Mouse (Mus musculus) lung, embryonic 15.5 days (tissue): ENCODE data around the gene Mapkapk5. TPM values are rescaled to one million over a fixed set of nuclear protein-coding genes. Genes with fewer than 3 reads are reported as not detected.

Source experiments
- polyA plus RNA-seq: library from polyadenylated mRNA; unstranded; fragments of >200 nt; fragmentation: Nextera tagmentation; extraction: Ambion mirVana; gene quantifications from 2 replicates; pipeline ENCODE4 v1.2.1, GENCODE M21; 2015

The Mapkapk5 gene
- polyA plus RNA-seq, 1 experiment from 2014 or later: 48.2 TPM

Other genes with a start within 250 kb of the Mapkapk5 start
- 75.3 and 77.6 TPM in 2 replicates for gene Trafd1, start 160.3 kb downstream of the Mapkapk5 start, polyA plus RNA-seq
- 38.0 and 39.4 TPM in 2 replicates for gene Naa25, start 148.0 kb downstream of the Mapkapk5 start, polyA plus RNA-seq
- 1.8 and 2.3 TPM in 2 replicates for gene Tmem116, start 94.0 kb downstream of the Mapkapk5 start, polyA plus RNA-seq
- 146 and 149 TPM in 2 replicates for gene Erp29, start 93.4 kb downstream of the Mapkapk5 start, polyA plus RNA-seq
- not detected in 2 replicates for gene Adam1b, start 42.5 kb downstream of the Mapkapk5 start, polyA plus RNA-seq
- gene Adam1a, start 423 bp downstream of the Mapkapk5 start, polyA plus RNA-seq: 1.1 and 1.5 TPM in 2 replicates
- gene Gm42878, start 423 bp downstream of the Mapkapk5 start, polyA plus RNA-seq: not detected in 2 replicates
- 319 and 330 TPM in 2 replicates for gene Aldh2, start 47.9 kb upstream of the Mapkapk5 start, polyA plus RNA-seq
- gene Acad12, start 73.0 kb upstream of the Mapkapk5 start, polyA plus RNA-seq: 2.5 and 2.9 TPM in 2 replicates
- 2.8 and 3.0 TPM in 2 replicates for gene Acad10, start 114.6 kb upstream of the Mapkapk5 start, polyA plus RNA-seq
- 38.4 and 41.4 TPM in 2 replicates for gene Brap, start 114.7 kb upstream of the Mapkapk5 start, polyA plus RNA-seq
- gene Atxn2, start 165.4 kb upstream of the Mapkapk5 start, polyA plus RNA-seq: 54.2 and 60.8 TPM in 2 replicates